ENCODE assay signal across 24 mouse cellular contexts in genomic region chr2:49868116-49868858, GRCm38 (mm10).
DNase-seq lines count a peak whose midpoint lies in the region; ATAC-seq lines count a peak whose summit lies in the region.
"Had no signal": no experiment of that assay in that cellular context is flagged by ENCODE, and none has a peak within 500 bp of the region (broad histone marks: within the 10 kb centered on the region; RNA-seq: fewer than 3 reads in every experiment).

No protein-coding gene starts in this region.

- no peaks in the 10 kb centered on the region for H3K9me3 ChIP-seq in forebrain, embryonic 15.5 days
- no peaks in the 10 kb centered on the region for H3K9me3 ChIP-seq in forebrain, embryonic 10.5 days
- H3K9me3 ChIP-seq in midbrain, embryonic 15.5 days = no peaks in the 10 kb centered on the region
- no peaks in the 10 kb centered on the region for H3K9me3 ChIP-seq in midbrain, embryonic 13.5 days
- no peaks in the 10 kb centered on the region for H3K9me3 ChIP-seq in intestine, embryonic 16.5 days (ENCODE audit: control insufficient read depth, low read length)
- H3K9me3 ChIP-seq in hindbrain, embryonic 13.5 days = no peaks in the 10 kb centered on the region
- H3K9me3 ChIP-seq: heart, embryonic 15.5 days; limb, embryonic 13.5 days; lung, embryonic 15.5 days; neural tube, embryonic 13.5 days had no signal

- H3K4me2 ChIP-seq in forebrain, embryonic 15.5 days (replicated peaks) = no peak overlapping the region
- no peak overlapping the region for H3K4me2 ChIP-seq in midbrain, embryonic 15.5 days
- no peak overlapping the region for H3K4me2 ChIP-seq in midbrain, embryonic 13.5 days (replicated peaks)
- H3K4me2 ChIP-seq in intestine, embryonic 16.5 days (ENCODE audit: low read depth, low read length) = no peak overlapping the region
- H3K4me2 ChIP-seq in hindbrain, embryonic 13.5 days = no peak overlapping the region
- H3K4me2 ChIP-seq: heart, embryonic 15.5 days; limb, embryonic 13.5 days; liver, embryonic 11.5 days; lung, embryonic 15.5 days; neural tube, embryonic 13.5 days had no signal

- peaks cover 20% of the 10 kb centered on the region for H3K4me1 ChIP-seq in forebrain, embryonic 15.5 days
- H3K4me1 ChIP-seq in forebrain, embryonic 10.5 days = 0 out of 2 replicates have a peak, but pooled peaks cover 5% of the 10 kb centered on the region
- H3K4me1 ChIP-seq in midbrain, embryonic 15.5 days = no peaks in the 10 kb centered on the region
- H3K4me1 ChIP-seq in midbrain, embryonic 13.5 days (replicated peaks) = no peaks in the 10 kb centered on the region
- H3K4me1 ChIP-seq in intestine, embryonic 16.5 days (ENCODE audit: control insufficient read depth, insufficient read depth, low read length) = no peaks in the 10 kb centered on the region
- no peaks in the 10 kb centered on the region for H3K4me1 ChIP-seq in hindbrain, embryonic 13.5 days (replicated peaks)
- H3K4me1 ChIP-seq: heart, embryonic 15.5 days; limb, embryonic 13.5 days; lung, embryonic 15.5 days; neural tube, embryonic 13.5 days had no signal

- no peaks in the 10 kb centered on the region for H3K27me3 ChIP-seq in forebrain, embryonic 15.5 days
- H3K27me3 ChIP-seq in forebrain, embryonic 10.5 days (ENCODE audit: poor library complexity, severe bottlenecking) = no peaks in the 10 kb centered on the region
- no peaks in the 10 kb centered on the region for H3K27me3 ChIP-seq in midbrain, embryonic 15.5 days (replicated peaks)
- H3K27me3 ChIP-seq in midbrain, embryonic 13.5 days = no peaks in the 10 kb centered on the region
- H3K27me3 ChIP-seq in intestine, embryonic 16.5 days (replicated peaks; ENCODE audit: control insufficient read depth, insufficient read depth, low read length) = no peaks in the 10 kb centered on the region
- no peaks in the 10 kb centered on the region for H3K27me3 ChIP-seq in hindbrain, embryonic 13.5 days
- H3K27me3 ChIP-seq: heart, embryonic 15.5 days; neural tube, embryonic 13.5 days had no signal

- H3K27ac ChIP-seq in forebrain, embryonic 15.5 days (replicated peaks) = peak overlapping the region; percentile 67; the same call in 1 of the 2 replicates
- no peak overlapping the region for H3K27ac ChIP-seq in forebrain, embryonic 10.5 days
- no peak overlapping the region for H3K27ac ChIP-seq in midbrain, embryonic 15.5 days
- no peak overlapping the region for H3K27ac ChIP-seq in midbrain, embryonic 13.5 days
- H3K27ac ChIP-seq in intestine, embryonic 16.5 days (ENCODE audit: low read length) = no peak overlapping the region
- H3K27ac ChIP-seq in hindbrain, embryonic 13.5 days = no peak overlapping the region
- H3K27ac ChIP-seq: gastrocnemius, adult 2 months; heart, embryonic 15.5 days; limb, embryonic 13.5 days; lung, embryonic 15.5 days; neural tube, embryonic 13.5 days had no signal

- no peak overlapping the region for H3K4me3 ChIP-seq in forebrain, embryonic 15.5 days
- H3K4me3 ChIP-seq in forebrain, embryonic 10.5 days = no peak overlapping the region
- H3K4me3 ChIP-seq in midbrain, embryonic 15.5 days = no peak overlapping the region
- no peak overlapping the region for H3K4me3 ChIP-seq in midbrain, embryonic 13.5 days (replicated peaks)
- H3K4me3 ChIP-seq in intestine, embryonic 16.5 days (ENCODE audit: low read length) = no peak overlapping the region
- no peak overlapping the region for H3K4me3 ChIP-seq in hindbrain, embryonic 13.5 days
- H3K4me3 ChIP-seq: erythroblast, embryonic 14.5 days; gastrocnemius, adult 2 months; heart, embryonic 15.5 days; limb, embryonic 13.5 days; lung, embryonic 15.5 days; myocyte; neural tube, embryonic 13.5 days had no signal

- DNase-seq in forebrain, embryonic 10.5 days (ENCODE audit: extremely low spot score, low spot score) = no peak
- peak; percentile 27 for DNase-seq in T-cell, adult 2 months (ENCODE audit: low spot score)
- DNase-seq: adrenal gland, postnatal 14 days; cerebellum, adult 18-20 months; gastrocnemius, adult 2 months; kidney, postnatal 25 days; right cerebral cortex, postnatal 4 days; thymus, adult 2 months; thymus, postnatal 4 days had no signal

- H3K9ac ChIP-seq in forebrain, embryonic 15.5 days (replicated peaks) = no peak overlapping the region
- no peak overlapping the region for H3K9ac ChIP-seq in midbrain, embryonic 15.5 days
- no peak overlapping the region for H3K9ac ChIP-seq in midbrain, embryonic 13.5 days (replicated peaks)
- no peak overlapping the region for H3K9ac ChIP-seq in intestine, embryonic 16.5 days (ENCODE audit: low read depth, low read length)
- H3K9ac ChIP-seq in hindbrain, embryonic 13.5 days = no peak overlapping the region
- H3K9ac ChIP-seq: heart, embryonic 15.5 days; limb, embryonic 13.5 days; lung, embryonic 15.5 days; neural tube, embryonic 13.5 days had no signal

- no peaks in the 10 kb centered on the region for H3K36me3 ChIP-seq in forebrain, embryonic 15.5 days
- no peaks in the 10 kb centered on the region for H3K36me3 ChIP-seq in forebrain, embryonic 10.5 days (replicated peaks)
- H3K36me3 ChIP-seq in midbrain, embryonic 15.5 days (replicated peaks) = no peaks in the 10 kb centered on the region
- no peaks in the 10 kb centered on the region for H3K36me3 ChIP-seq in midbrain, embryonic 13.5 days
- H3K36me3 ChIP-seq in intestine, embryonic 16.5 days (ENCODE audit: control insufficient read depth, insufficient read depth, low read length) = no peaks in the 10 kb centered on the region
- no peaks in the 10 kb centered on the region for H3K36me3 ChIP-seq in hindbrain, embryonic 13.5 days
- H3K36me3 ChIP-seq: heart, embryonic 15.5 days; limb, embryonic 13.5 days; lung, embryonic 15.5 days; neural tube, embryonic 13.5 days had no signal

- no peak for ATAC-seq in forebrain, embryonic 15.5 days (replicated peaks)
- peak; percentile 75 for ATAC-seq in midbrain, embryonic 15.5 days (replicated peaks)
- no peak for ATAC-seq in midbrain, embryonic 13.5 days
- peak; percentile 49; the same call in 1 of the 2 replicates for ATAC-seq in megakaryocyte, adult 5-6 weeks (ENCODE audit: poor library complexity, severe bottlenecking)
- no peak for ATAC-seq in intestine, embryonic 16.5 days
- no peak for ATAC-seq in hindbrain, embryonic 13.5 days (ENCODE audit: low FRiP score)
- ATAC-seq: CD4-positive, CD25-positive, alpha-beta regulatory T cell, adult 4 months; intestine, postnatal 0 days had no signal

- WGBS in forebrain, embryonic 15.5 days = 89% methylated on average over 9 of the region's 9 CpGs
- 93% methylated on average over 9 of the region's 9 CpGs for WGBS in forebrain, embryonic 10.5 days
- WGBS in midbrain, embryonic 15.5 days = 78% methylated on average over 9 of the region's 9 CpGs
- WGBS in midbrain, embryonic 13.5 days = 82% methylated on average over 9 of the region's 9 CpGs
- 89% methylated on average over 9 of the region's 9 CpGs for WGBS in intestine, embryonic 16.5 days
- 91% methylated on average over 9 of the region's 9 CpGs for WGBS in hindbrain, embryonic 13.5 days

Comparison
In these comparisons a context has a peak if more than half of its experiments do, and no peak if none do; other contexts are left out.
1. ATAC-seq: peak in midbrain, embryonic 15.5 days (single experiment) and megakaryocyte, adult 5-6 weeks (single experiment); none in forebrain, embryonic 15.5 days (single experiment), midbrain, embryonic 13.5 days (single experiment), intestine, embryonic 16.5 days (single experiment) and hindbrain, embryonic 13.5 days (single experiment).